Mouse (Mus musculus) embryonic facial prominence, embryonic 13.5 days (tissue): ENCODE measurements at regions not wholly inside any gene's neighbourhood (a gene's known extent, or its start where the extent isn't known, plus 50 kb on each side); places are given as distances from the start of the nearest gene placed in this dataset.

Experiments
- ATAC-seq: fragments of 200-750 bp; cut with Nextera tagmentation; 2 replicates; pipeline ENCODE4 v1.8.0; 2017; ENCODE audit warnings: low read depth; ENCODE audit not compliant: insufficient number of reproducible peaks, insufficient read depth, low FRiP score, low TSS enrichment
- H3K27ac ChIP-seq: fragments of 300-500 bp; sonication (generic); 2 replicates; pipeline ENCODE4 v1.5.1; 2015; ENCODE audit warnings: moderate library complexity, mild to moderate bottlenecking, inconsistent platforms
- H3K27me3 ChIP-seq: fragments of 300-500 bp; sonication (generic); 2 replicates; pipeline ENCODE4 v1.6.1; 2015; ENCODE audit warnings: mild to moderate bottlenecking, inconsistent platforms
- H3K36me3 ChIP-seq: fragments of 300-500 bp; sonication (generic); 2 replicates; pipeline ENCODE4 v1.6.1; 2015; ENCODE audit warnings: mild to moderate bottlenecking, inconsistent platforms
- H3K4me1 ChIP-seq: fragments of 300-500 bp; sonication (generic); 2 replicates; pipeline ENCODE4 v1.6.1; 2015; ENCODE audit warnings: inconsistent platforms
- H3K4me2 ChIP-seq: fragments of 300-500 bp; sonication (generic); 2 replicates; pipeline ENCODE4 v1.6.1; 2015; ENCODE audit warnings: moderate library complexity, mild to moderate bottlenecking, inconsistent platforms
- H3K4me3 ChIP-seq: fragments of 300-500 bp; sonication (generic); 2 replicates; pipeline ENCODE4 v1.5.1; 2015; ENCODE audit warnings: mild to moderate bottlenecking, inconsistent platforms
- H3K9ac ChIP-seq: fragments of 300-500 bp; sonication (generic); 2 replicates; pipeline ENCODE4 v1.6.1; 2015; ENCODE audit warnings: mild to moderate bottlenecking, inconsistent platforms
- H3K9me3 ChIP-seq: fragments of 300-500 bp; sonication (generic); 2 replicates; pipeline ENCODE4 v1.6.1; 2016; ENCODE audit warnings: inconsistent platforms
- WGBS: fragments of 180-500 bp; shearing (Covaris S2); methylation state at CpG from one replicate; pipeline ENCODE4 v1.1.7; 2015; ENCODE audit warnings: mixed read lengths; 5-methylcytosine and 5-hydroxymethylcytosine counted together

- Histone ChIP-seq H3K9me3 (no peaks in the 10 kb centered on the region), H3K27me3 (no peaks in the 10 kb centered on the region), H3K36me3 (no peaks in the 10 kb centered on the region), H3K9ac (no peak overlapping the region), H3K4me1 (peaks cover 4% of the 10 kb centered on the region; the same call in 1 of the 2 replicates), H3K4me2 (no peak overlapping the region), H3K4me3 (no peak overlapping the region), H3K27ac (no peak overlapping the region)
- no peak for ATAC-seq
- WGBS, result 79% methylated on average over 9 of the region's 9 CpGs
Observed at GRCm38 (mm10) chr8:126160356-126160975, 137.9 kb upstream of the Slc35f3 start.

DNA sequence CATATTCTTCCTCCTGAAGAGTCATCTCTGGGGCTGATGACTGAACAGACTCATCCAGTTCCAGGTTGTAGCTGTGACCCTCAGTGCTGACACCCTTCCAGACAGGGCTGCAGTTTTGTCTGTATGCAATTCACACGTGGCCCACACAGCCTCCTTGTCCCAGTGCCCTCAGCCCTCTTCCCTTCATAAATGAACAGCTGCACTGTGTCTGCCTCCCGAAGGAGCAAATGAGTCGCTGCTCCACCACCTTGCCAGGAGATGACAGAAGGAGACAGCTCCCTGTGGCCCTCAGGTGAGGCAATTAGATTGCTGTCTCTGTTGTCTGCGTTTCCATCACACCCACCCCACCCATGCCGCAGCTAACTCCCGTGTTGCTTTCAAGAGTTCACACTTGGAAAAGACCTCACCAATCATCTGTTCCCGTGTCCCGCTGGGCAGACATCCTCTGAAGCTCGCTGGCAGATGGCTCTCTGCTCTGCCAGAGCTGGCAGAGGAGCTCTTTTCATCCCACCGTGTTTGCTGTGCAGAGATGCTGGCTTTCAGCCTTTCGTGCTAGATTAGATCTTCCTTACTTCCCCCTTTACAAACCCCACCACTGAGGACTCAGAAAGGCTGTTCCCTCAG lies 135.5 kb upstream of the Slc35f3 start:
- Histone ChIP-seq H3K4me2 (no peak overlapping the region), H3K9ac (no peak overlapping the region), H3K4me1 (peaks cover 4% of the 10 kb centered on the region; the same call in 1 of the 2 replicates), H3K4me3 (no peak overlapping the region), H3K27ac (no peak overlapping the region), H3K27me3 (no peaks in the 10 kb centered on the region), H3K9me3 (no peaks in the 10 kb centered on the region), H3K36me3 (no peaks in the 10 kb centered on the region)
- 47% methylated on average over 11 of the region's 11 CpGs for WGBS
- ATAC-seq, result no peak

DNA sequence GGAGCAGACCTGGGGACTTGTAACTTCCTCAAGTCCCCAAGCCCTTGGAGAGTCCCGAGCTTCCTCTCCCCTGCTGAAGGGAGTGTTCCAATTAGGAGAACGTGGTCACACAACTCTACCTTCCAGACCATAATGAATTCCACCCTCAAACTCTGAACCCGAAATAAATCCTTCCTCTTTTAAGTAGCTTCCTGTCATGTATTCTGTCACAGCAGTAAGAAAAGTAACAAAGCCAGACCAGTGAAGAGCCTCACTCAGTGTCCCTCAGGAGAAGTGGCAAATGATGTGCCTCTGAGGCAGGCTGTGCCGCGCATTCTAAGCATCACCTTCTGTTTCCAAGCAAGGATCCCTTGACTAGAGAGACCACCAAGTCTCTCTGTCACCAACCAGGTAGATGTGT lies 134.4 kb upstream of the Slc35f3 start:
- H3K4me3 ChIP-seq, result no peak overlapping the region
- WGBS, result 50% methylated on average over 5 of the region's 5 CpGs
- no peaks in the 10 kb centered on the region for H3K9me3 ChIP-seq
- no peak overlapping the region for H3K4me2 ChIP-seq
- no peak overlapping the region for H3K9ac ChIP-seq
- ATAC-seq, result no peak
- H3K4me1 ChIP-seq, result 0 out of 2 replicates have a peak, but pooled peaks cover 4% of the 10 kb centered on the region
- H3K27ac ChIP-seq, result no peak overlapping the region
- no peaks in the 10 kb centered on the region for H3K27me3 ChIP-seq
- no peaks in the 10 kb centered on the region for H3K36me3 ChIP-seq

- 0 out of 2 replicates have a peak, but pooled peaks cover 4% of the 10 kb centered on the region for H3K4me1 ChIP-seq
- no peak overlapping the region for H3K27ac ChIP-seq
- WGBS, result 74% methylated on average over 8 of the region's 8 CpGs
- no peak for ATAC-seq
- H3K27me3 ChIP-seq, result no peaks in the 10 kb centered on the region
- H3K36me3 ChIP-seq, result no peaks in the 10 kb centered on the region
- no peak overlapping the region for H3K9ac ChIP-seq
- H3K4me2 ChIP-seq, result no peak overlapping the region
- no peak overlapping the region for H3K4me3 ChIP-seq
- no peaks in the 10 kb centered on the region for H3K9me3 ChIP-seq
Observed at GRCm38 (mm10) chr8:126165486-126166095, 132.8 kb upstream of the Slc35f3 start.

GRCm38 (mm10) chr8:126166394-126166793 lies 132.0 kb upstream of the Slc35f3 start:
- Histone ChIP-seq H3K9me3 (no peaks in the 10 kb centered on the region), H3K36me3 (no peaks in the 10 kb centered on the region), H3K9ac (no peak overlapping the region), H3K4me1 (0 out of 2 replicates have a peak, but pooled peaks cover 4% of the 10 kb centered on the region), H3K4me3 (no peak overlapping the region), H3K4me2 (no peak overlapping the region), H3K27me3 (no peaks in the 10 kb centered on the region), H3K27ac (no peak overlapping the region)
- no peak for ATAC-seq
- WGBS, result 76% methylated on average over 7 of the region's 7 CpGs

DNA sequence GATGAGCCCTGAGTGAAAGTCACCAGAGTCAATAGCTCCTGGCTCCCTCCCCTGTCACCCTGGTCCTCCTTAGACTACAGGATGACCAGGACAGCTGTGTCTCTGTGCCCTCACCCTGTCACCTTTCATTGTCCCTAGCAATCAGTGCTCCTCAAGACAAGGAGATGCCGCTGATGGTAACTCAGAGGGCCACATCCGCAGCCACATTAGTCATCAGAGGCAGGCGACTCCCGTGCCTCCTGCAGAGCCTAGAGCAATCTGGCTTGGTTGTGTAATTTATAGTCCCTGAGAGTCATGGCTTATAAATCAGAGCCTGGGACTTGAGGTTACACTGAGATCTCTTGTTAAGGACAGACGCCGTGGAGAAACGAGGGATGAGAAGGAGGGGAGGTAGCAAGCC lies 123.9 kb upstream of the Slc35f3 start:
- Histone ChIP-seq H3K27ac (no peak overlapping the region), H3K27me3 (no peaks in the 10 kb centered on the region), H3K9ac (no peak overlapping the region), H3K36me3 (no peaks in the 10 kb centered on the region), H3K4me2 (no peak overlapping the region), H3K9me3 (no peaks in the 10 kb centered on the region), H3K4me3 (no peak overlapping the region), H3K4me1 (no peaks in the 10 kb centered on the region)
- WGBS, result 75% methylated on average over 7 of the region's 7 CpGs
- no peak for ATAC-seq

- Histone ChIP-seq H3K27ac (no peak overlapping the region), H3K4me2 (no peak overlapping the region), H3K4me1 (no peaks in the 10 kb centered on the region), H3K9me3 (no peaks in the 10 kb centered on the region), H3K4me3 (no peak overlapping the region), H3K36me3 (no peaks in the 10 kb centered on the region), H3K9ac (no peak overlapping the region), H3K27me3 (no peaks in the 10 kb centered on the region)
- WGBS, result 93% methylated on average over 7 of the region's 7 CpGs
- ATAC-seq, result no peak
Observed at GRCm38 (mm10) chr8:126176305-126176704, 122.1 kb upstream of the Slc35f3 start.

DNA sequence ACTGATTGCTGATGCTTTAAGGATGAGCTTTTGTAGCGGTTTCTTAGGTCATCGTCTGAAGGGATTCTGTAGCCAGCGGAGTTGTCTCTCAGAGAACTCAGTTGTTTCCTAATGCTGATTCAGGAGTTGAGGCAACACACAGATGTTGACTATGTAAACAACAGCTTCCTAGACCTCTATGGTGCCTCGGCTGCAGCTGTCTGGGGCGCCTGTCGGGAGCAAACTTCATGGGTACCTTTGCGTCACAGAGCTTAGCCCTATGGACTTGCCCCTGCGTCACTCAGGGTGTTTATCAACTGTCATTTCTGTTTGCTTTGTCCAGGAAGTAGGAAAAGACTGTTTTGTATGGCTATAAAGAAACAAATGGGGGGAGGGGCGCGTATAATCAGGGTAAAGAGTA lies 120.5 kb upstream of the Slc35f3 start:
- ATAC-seq, result no peak
- 85% methylated on average over 10 of the region's 10 CpGs for WGBS
- Histone ChIP-seq H3K4me3 (no peak overlapping the region), H3K4me2 (no peak overlapping the region), H3K9ac (no peak overlapping the region), H3K4me1 (no peaks in the 10 kb centered on the region), H3K27ac (no peak overlapping the region), H3K36me3 (no peaks in the 10 kb centered on the region), H3K9me3 (no peaks in the 10 kb centered on the region), H3K27me3 (no peaks in the 10 kb centered on the region)

- WGBS, result 31% methylated on average over 5 of the region's 5 CpGs
- H3K36me3 ChIP-seq, result no peaks in the 10 kb centered on the region
- H3K27ac ChIP-seq, result no peak overlapping the region
- no peak overlapping the region for H3K4me3 ChIP-seq
- H3K4me1 ChIP-seq, result no peaks in the 10 kb centered on the region
- H3K27me3 ChIP-seq, result no peaks in the 10 kb centered on the region
- no peak overlapping the region for H3K9ac ChIP-seq
- no peak for ATAC-seq
- no peak overlapping the region for H3K4me2 ChIP-seq
- H3K9me3 ChIP-seq, result no peaks in the 10 kb centered on the region
Observed at GRCm38 (mm10) chr8:126188741-126189285, 109.5 kb upstream of the Slc35f3 start.

- Histone ChIP-seq H3K27ac (no peak overlapping the region), H3K4me2 (no peak overlapping the region), H3K9ac (no peak overlapping the region), H3K36me3 (no peaks in the 10 kb centered on the region), H3K4me3 (no peak overlapping the region), H3K27me3 (no peaks in the 10 kb centered on the region), H3K9me3 (0 out of 2 replicates have a peak, but pooled peaks cover 7% of the 10 kb centered on the region), H3K4me1 (no peaks in the 10 kb centered on the region)
- WGBS, result 89% methylated on average over 2 of the region's 2 CpGs
- no peak for ATAC-seq
Observed at GRCm38 (mm10) chr8:126195616-126196015, 102.7 kb upstream of the Slc35f3 start.

GRCm38 (mm10) chr8:126210561-126210960 lies 87.8 kb upstream of the Slc35f3 start:
- no peak overlapping the region for H3K27ac ChIP-seq
- WGBS, result 87% methylated on average over 8 of the region's 8 CpGs
- no peaks in the 10 kb centered on the region for H3K36me3 ChIP-seq
- H3K4me1 ChIP-seq, result no peaks in the 10 kb centered on the region
- no peak overlapping the region for H3K9ac ChIP-seq
- no peak overlapping the region for H3K4me2 ChIP-seq
- no peaks in the 10 kb centered on the region for H3K27me3 ChIP-seq
- ATAC-seq, result no peak
- H3K4me3 ChIP-seq, result no peak overlapping the region
- no peaks in the 10 kb centered on the region for H3K9me3 ChIP-seq

GRCm38 (mm10) chr8:126212802-126213201 lies 85.6 kb upstream of the Slc35f3 start:
- no peak overlapping the region for H3K27ac ChIP-seq
- no peaks in the 10 kb centered on the region for H3K27me3 ChIP-seq
- H3K9me3 ChIP-seq, result no peaks in the 10 kb centered on the region
- H3K4me2 ChIP-seq, result no peak overlapping the region
- no peak overlapping the region for H3K9ac ChIP-seq
- H3K36me3 ChIP-seq, result no peaks in the 10 kb centered on the region
- WGBS, result 76% methylated on average over 5 of the region's 5 CpGs
- no peak for ATAC-seq
- no peaks in the 10 kb centered on the region for H3K4me1 ChIP-seq
- no peak overlapping the region for H3K4me3 ChIP-seq
